Mouse (Mus musculus): ENCODE data around the gene Tgoln1. TPM values are rescaled to one million over a fixed set of nuclear protein-coding genes. Genes with fewer than 3 reads are reported as not detected.

Tgoln1 gene
- polyA plus RNA-seq, 1 experiment from 2014 or later: 21.9 TPM

- ATAC-seq (ENCODE audit: insufficient number of reproducible peaks, insufficient read depth, low FRiP score, low TSS enrichment, low read depth): no peak
- peaks cover 22% of the 10 kb centered on the region for H3K36me3 ChIP-seq
- no peaks in the 10 kb centered on the region for H3K9me3 ChIP-seq
- peak overlapping the region; percentile 49; the same call in 1 of the 2 replicates for H3K9ac ChIP-seq
- H3K4me3 ChIP-seq: no peak overlapping the region
- H3K27ac ChIP-seq: peak overlapping the region; percentile 56
- H3K27me3 ChIP-seq: no peaks in the 10 kb centered on the region
- WGBS: 44% methylated on average over 12 of the region's 12 CpGs
- H3K4me2 ChIP-seq: no peak overlapping the region
- peaks cover 48% of the 10 kb centered on the region for H3K4me1 ChIP-seq
Measured at GRCm38 (mm10) chr6:72648002-72648595, 31.3 kb upstream of the Tgoln1 start.

- Histone ChIP-seq H3K36me3 (peaks cover 22% of the 10 kb centered on the region), H3K27me3 (no peaks in the 10 kb centered on the region), H3K4me2 (no peak overlapping the region), H3K27ac (peak overlapping the region; percentile 11; the same call in 1 of the 2 replicates), H3K9me3 (no peaks in the 10 kb centered on the region), H3K9ac (no peak overlapping the region), H3K4me1 (peaks cover 43% of the 10 kb centered on the region), H3K4me3 (no peak overlapping the region)
- 46% methylated on average over 10 of the region's 10 CpGs for WGBS
- no peak for ATAC-seq (ENCODE audit: insufficient number of reproducible peaks, insufficient read depth, low FRiP score, low TSS enrichment, low read depth)
Measured at GRCm38 (mm10) chr6:72647383-72647820, 30.6 kb upstream of the Tgoln1 start.

GRCm38 (mm10) chr6:72645364-72645763 lies 28.6 kb upstream of the Tgoln1 start:
- no peak overlapping the region for H3K27ac ChIP-seq
- WGBS: 74% methylated on average over 7 of the region's 7 CpGs
- no peak for ATAC-seq (ENCODE audit: insufficient number of reproducible peaks, insufficient read depth, low FRiP score, low TSS enrichment, low read depth)
- peaks cover 29% of the 10 kb centered on the region for H3K4me1 ChIP-seq
- H3K36me3 ChIP-seq: peaks cover 29% of the 10 kb centered on the region
- no peak overlapping the region for H3K9ac ChIP-seq
- H3K9me3 ChIP-seq: no peaks in the 10 kb centered on the region
- H3K27me3 ChIP-seq: no peaks in the 10 kb centered on the region
- no peak overlapping the region for H3K4me3 ChIP-seq
- H3K4me2 ChIP-seq: no peak overlapping the region

- Histone ChIP-seq H3K4me1 (peaks cover 23% of the 10 kb centered on the region), H3K27ac (no peak overlapping the region), H3K36me3 (peaks cover 30% of the 10 kb centered on the region), H3K4me3 (no peak overlapping the region), H3K4me2 (no peak overlapping the region), H3K9ac (no peak overlapping the region), H3K9me3 (no peaks in the 10 kb centered on the region), H3K27me3 (no peaks in the 10 kb centered on the region)
- 84% methylated on average over 4 of the region's 4 CpGs for WGBS
- no peak for ATAC-seq (ENCODE audit: insufficient number of reproducible peaks, insufficient read depth, low FRiP score, low TSS enrichment, low read depth)
Measured at GRCm38 (mm10) chr6:72644576-72644975, 27.8 kb upstream of the Tgoln1 start.

GRCm38 (mm10) chr6:72641218-72641954 lies 24.6 kb upstream of the Tgoln1 start:
- H3K27me3 ChIP-seq: no peaks in the 10 kb centered on the region
- no peak overlapping the region for H3K9ac ChIP-seq
- no peak overlapping the region for H3K4me2 ChIP-seq
- H3K4me3 ChIP-seq: no peak overlapping the region
- no peak overlapping the region for H3K27ac ChIP-seq
- peaks cover 5% of the 10 kb centered on the region; the same call in 1 of the 2 replicates for H3K4me1 ChIP-seq
- 81% methylated on average over 18 of the region's 18 CpGs for WGBS
- peaks cover 11% of the 10 kb centered on the region for H3K36me3 ChIP-seq
- no peak for ATAC-seq (ENCODE audit: insufficient number of reproducible peaks, insufficient read depth, low FRiP score, low TSS enrichment, low read depth)
- no peaks in the 10 kb centered on the region for H3K9me3 ChIP-seq

- 0 out of 2 replicates have a peak overlapping the region, but pooled peaks have one; percentile 36 for H3K9ac ChIP-seq
- peak overlapping the region; percentile 41 for H3K27ac ChIP-seq
- no peaks in the 10 kb centered on the region for H3K27me3 ChIP-seq
- H3K9me3 ChIP-seq: no peaks in the 10 kb centered on the region
- no peak for ATAC-seq (ENCODE audit: insufficient number of reproducible peaks, insufficient read depth, low FRiP score, low TSS enrichment, low read depth)
- H3K4me3 ChIP-seq: no peak overlapping the region
- WGBS: 82% methylated on average over 3 of the region's 3 CpGs
- H3K4me2 ChIP-seq: no peak overlapping the region
- peaks cover 9% of the 10 kb centered on the region; the same call in 1 of the 2 replicates for H3K4me1 ChIP-seq
- H3K36me3 ChIP-seq: peaks cover 30% of the 10 kb centered on the region
Measured at GRCm38 (mm10) chr6:72636940-72637339, 20.1 kb upstream of the Tgoln1 start.

GRCm38 (mm10) chr6:72635760-72636431 lies 19.1 kb upstream of the Tgoln1 start:
- Histone ChIP-seq H3K27me3 (no peaks in the 10 kb centered on the region), H3K9ac (no peak overlapping the region), H3K27ac (peak overlapping the region; percentile 41; the same call in 1 of the 2 replicates), H3K4me1 (peaks cover 9% of the 10 kb centered on the region; the same call in 1 of the 2 replicates), H3K9me3 (no peaks in the 10 kb centered on the region), H3K4me3 (no peak overlapping the region), H3K4me2 (no peak overlapping the region), H3K36me3 (peaks cover 39% of the 10 kb centered on the region)
- 44% methylated on average over 12 of the region's 12 CpGs for whole genome bisulfite sequencing
- no peak for ATAC-seq (ENCODE audit: insufficient number of reproducible peaks, insufficient read depth, low FRiP score, low TSS enrichment, low read depth)

GRCm38 (mm10) chr6:72634311-72634710 lies 17.5 kb upstream of the Tgoln1 start:
- peaks cover 48% of the 10 kb centered on the region for H3K36me3 ChIP-seq
- WGBS: 63% methylated on average over 10 of the region's 10 CpGs
- no peak overlapping the region for H3K4me3 ChIP-seq
- H3K4me1 ChIP-seq: peaks cover 9% of the 10 kb centered on the region; the same call in 1 of the 2 replicates
- H3K9me3 ChIP-seq: no peaks in the 10 kb centered on the region
- no peak overlapping the region for H3K9ac ChIP-seq
- H3K27me3 ChIP-seq: no peaks in the 10 kb centered on the region
- no peak for ATAC-seq (ENCODE audit: insufficient number of reproducible peaks, insufficient read depth, low FRiP score, low TSS enrichment, low read depth)
- H3K4me2 ChIP-seq: no peak overlapping the region
- H3K27ac ChIP-seq: no peak overlapping the region

GRCm38 (mm10) chr6:72631700-72632099 lies 14.9 kb upstream of the Tgoln1 start:
- no peak overlapping the region for H3K4me3 ChIP-seq
- no peak for ATAC-seq (ENCODE audit: insufficient number of reproducible peaks, insufficient read depth, low FRiP score, low TSS enrichment, low read depth)
- peaks cover 73% of the 10 kb centered on the region for H3K36me3 ChIP-seq
- WGBS: 84% methylated on average over 6 of the region's 6 CpGs
- no peak overlapping the region for H3K4me2 ChIP-seq
- H3K27me3 ChIP-seq: no peaks in the 10 kb centered on the region
- no peaks in the 10 kb centered on the region for H3K9me3 ChIP-seq
- H3K4me1 ChIP-seq: peaks cover 7% of the 10 kb centered on the region; the same call in 1 of the 2 replicates
- H3K9ac ChIP-seq: no peak overlapping the region
- H3K27ac ChIP-seq: no peak overlapping the region

- ATAC-seq (ENCODE audit: insufficient number of reproducible peaks, insufficient read depth, low FRiP score, low TSS enrichment, low read depth): no peak
- Histone ChIP-seq H3K36me3 (peaks cover 80% of the 10 kb centered on the region), H3K27me3 (no peaks in the 10 kb centered on the region), H3K4me3 (no peak overlapping the region), H3K27ac (no peak overlapping the region), H3K4me2 (no peak overlapping the region), H3K9me3 (no peaks in the 10 kb centered on the region), H3K4me1 (peaks cover under 1% of the 10 kb centered on the region; the same call in 1 of the 2 replicates), H3K9ac (no peak overlapping the region)
- 95% methylated on average over 14 of the region's 14 CpGs for WGBS
Measured at GRCm38 (mm10) chr6:72630961-72631360, 14.2 kb upstream of the Tgoln1 start.

GRCm38 (mm10) chr6:72630370-72630769 lies 13.6 kb upstream of the Tgoln1 start:
- H3K27me3 ChIP-seq: no peaks in the 10 kb centered on the region
- ATAC-seq (ENCODE audit: insufficient number of reproducible peaks, insufficient read depth, low FRiP score, low TSS enrichment, low read depth): no peak

More at GRCm38 (mm10) chr6:72630370-72630769, 13.6 kb upstream of the Tgoln1 start:
- Histone ChIP-seq H3K4me2 (no peak overlapping the region), H3K4me3 (no peak overlapping the region), H3K27ac (no peak overlapping the region), H3K9ac (no peak overlapping the region), H3K36me3 (peaks cover 84% of the 10 kb centered on the region), H3K4me1 (no peaks in the 10 kb centered on the region), H3K9me3 (no peaks in the 10 kb centered on the region)
- WGBS: 96% methylated on average over 2 of the region's 2 CpGs

All from embryonic facial prominence, embryonic 13.5 days (tissue).